Mouse (Mus musculus): ENCODE data around the gene Gm8890.
"Not testable (repeated sequence)": the region's sequence is repeated elsewhere in the genome, so short reads cannot be mapped to it uniquely, and the experiment has no call there.

Gene Gm8890

DNA sequence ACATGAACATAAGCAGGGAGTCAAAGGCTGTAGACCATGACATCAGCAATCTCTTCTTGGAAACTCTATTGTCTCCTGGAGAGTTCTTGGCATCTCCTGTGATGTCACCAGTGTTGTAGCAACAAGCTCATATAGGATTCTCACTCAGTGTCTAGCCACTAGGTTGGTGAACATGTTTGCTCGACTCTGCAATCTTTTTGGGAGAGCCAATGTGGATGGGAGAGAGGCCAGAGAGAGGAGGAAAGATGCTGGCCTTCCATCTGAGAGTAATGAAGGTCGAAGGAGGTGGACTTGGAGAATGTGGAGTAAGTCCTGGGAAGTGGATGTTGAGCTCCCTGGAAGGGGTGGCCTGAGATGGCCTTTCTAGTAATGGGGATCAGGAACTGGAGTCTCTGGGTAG lies at the start of gene Gm8890:
Gene Gm8890 (plus strand): TSS at position 301 of the 400 bp plus-strand sequence.
- not testable (repeated sequence) for DNase-seq (ENCODE audit: low spot score in 2 of 2)

- not testable (repeated sequence) for DNase-seq (ENCODE audit: low spot score in 2 of 2)
Observed at GRCm38 (mm10) chr5:11256221-11256620, 388 bp downstream of the Gm8890 start.
